Mouse (Mus musculus) adrenal gland, adult 10 weeks (tissue): ENCODE results near the gene Ankmy1. TPM values are rescaled to one million over a fixed set of nuclear protein-coding genes. Genes with fewer than 3 reads are reported as not detected.

Experiments used
- polyA plus RNA-seq: library from polyadenylated mRNA; stranded (reverse); fragments of 350-450 nt; fragmentation: Illumina TruSeq; extraction: RNeasy Lipid Tissue Mini Kit (QIAGEN cat#74804); gene quantifications from one replicate; pipeline ENCODE4 v1.2.3, GENCODE M21; 2014; ENCODE audit warnings: low read depth, low replicate concordance

The Ankmy1 gene
- polyA plus RNA-seq, result not detected

DNA sequence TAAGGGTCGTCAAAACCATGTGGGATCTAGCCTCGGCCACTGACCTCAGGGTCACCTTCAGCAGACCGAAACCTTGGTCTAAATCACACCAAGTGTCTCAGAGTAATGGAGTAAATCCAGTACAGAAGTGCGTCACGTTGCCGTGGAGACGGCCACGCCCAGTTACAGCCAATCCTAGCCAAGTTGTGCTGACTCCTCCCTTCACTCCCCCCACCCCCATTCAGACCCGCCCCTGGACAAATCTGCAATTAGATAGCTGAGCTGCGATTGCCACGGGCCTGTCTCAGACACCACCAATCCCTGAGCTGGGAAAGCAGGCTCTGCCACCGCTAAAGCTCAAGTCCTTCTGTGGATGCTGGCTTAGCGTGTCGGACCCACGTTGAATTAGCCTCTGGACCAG lies at the start of gene Ankmy1:
Gene Ankmy1, minus strand, starts transcription at position 121 of the 400 bp plus-strand sequence.

DNA sequence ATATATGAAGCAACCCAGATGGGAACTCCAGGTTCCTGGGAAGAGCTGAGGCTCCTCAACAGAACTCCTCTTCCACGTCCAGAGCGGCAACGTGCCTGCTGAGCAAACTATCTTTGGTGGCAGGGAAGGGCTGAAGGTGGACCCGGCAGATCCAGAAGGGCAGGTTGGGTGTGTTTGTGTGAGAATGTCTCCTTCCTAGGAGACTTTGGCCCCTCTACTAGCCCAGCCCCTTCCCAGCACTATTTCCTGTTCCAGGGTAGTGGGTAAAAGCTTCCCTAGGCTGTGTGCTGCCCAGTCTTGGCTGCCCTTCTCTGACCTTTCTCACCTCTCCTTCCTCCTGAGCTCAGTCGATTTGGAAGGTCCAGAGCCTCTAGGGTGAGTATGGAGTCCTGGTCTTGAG lies 47.9 kb upstream of the Ankmy1 start, which contains the start of gene Gpr35:
Gene Gpr35, plus strand, starts transcription at position 259 of the 400 bp plus-strand sequence.

DNA sequence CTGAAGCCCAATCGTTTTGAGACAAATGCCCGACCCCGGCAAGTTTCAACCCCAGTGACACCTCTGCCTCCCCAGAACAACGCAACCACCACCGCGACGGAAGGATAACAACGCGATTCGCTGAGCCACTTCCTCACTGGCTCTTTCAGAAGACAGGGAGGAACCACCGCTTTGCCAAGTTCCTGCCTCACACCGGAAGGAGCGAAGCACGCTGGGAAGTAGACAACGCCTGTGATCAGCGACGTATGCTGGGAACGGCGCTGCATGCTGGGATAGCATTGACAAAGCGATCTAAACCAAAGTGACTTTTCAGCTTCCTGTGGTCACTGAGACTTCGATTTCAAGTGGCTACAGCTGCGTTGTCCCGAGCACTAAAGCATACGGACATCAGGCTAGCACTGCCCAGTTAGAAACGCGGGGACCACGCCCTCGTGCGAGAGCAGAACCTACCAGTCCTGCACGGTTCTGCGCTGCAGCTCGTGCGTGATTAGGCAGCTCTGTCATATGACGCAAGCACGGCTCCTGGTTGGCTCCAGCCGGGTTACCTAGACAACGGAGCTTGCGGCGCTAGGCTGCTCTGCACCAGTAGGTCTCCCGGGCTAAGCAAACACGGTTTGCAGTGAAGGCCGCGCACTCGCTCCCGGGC lies 31.6 kb upstream of the Ankmy1 start, which contains the start of gene Capn10:
Gene Capn10, plus strand, starts transcription at position 195 of the 646 bp plus-strand sequence.

DNA sequence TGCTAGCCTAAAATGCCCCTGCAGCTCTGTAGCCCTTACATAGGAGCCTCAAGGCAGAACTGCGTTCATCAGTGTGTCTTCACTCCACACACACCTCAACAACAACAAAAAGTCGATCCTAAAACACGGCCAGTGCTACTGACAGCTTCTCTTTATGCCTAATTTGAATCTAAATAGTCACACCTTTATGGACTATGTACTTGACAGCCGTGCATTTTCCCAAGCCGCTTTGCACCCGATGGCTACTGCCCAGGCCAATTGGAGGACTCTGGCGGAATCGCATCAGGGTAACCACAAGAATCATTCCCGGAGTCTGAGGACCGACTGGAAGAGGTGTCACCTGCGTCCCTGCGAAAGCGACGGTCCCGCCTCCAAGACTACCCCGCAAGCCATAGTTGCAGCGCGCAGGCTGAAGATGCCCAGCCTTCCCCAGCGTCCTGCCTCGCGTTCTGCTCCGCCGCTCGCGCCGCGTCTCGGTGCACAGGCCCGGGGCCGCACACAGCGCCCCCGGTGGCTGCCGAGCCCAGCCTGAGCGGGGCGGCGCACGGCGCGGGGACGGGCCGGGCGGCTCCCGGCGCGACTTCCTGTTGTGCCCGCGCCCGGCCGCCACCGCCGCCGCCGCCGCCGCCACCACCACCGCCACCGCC lies 7.7 kb upstream of the Ankmy1 start, which contains the start of gene Rnpepl1:
Gene Rnpepl1, plus strand, starts transcription at position 545 of the 647 bp plus-strand sequence.

DNA sequence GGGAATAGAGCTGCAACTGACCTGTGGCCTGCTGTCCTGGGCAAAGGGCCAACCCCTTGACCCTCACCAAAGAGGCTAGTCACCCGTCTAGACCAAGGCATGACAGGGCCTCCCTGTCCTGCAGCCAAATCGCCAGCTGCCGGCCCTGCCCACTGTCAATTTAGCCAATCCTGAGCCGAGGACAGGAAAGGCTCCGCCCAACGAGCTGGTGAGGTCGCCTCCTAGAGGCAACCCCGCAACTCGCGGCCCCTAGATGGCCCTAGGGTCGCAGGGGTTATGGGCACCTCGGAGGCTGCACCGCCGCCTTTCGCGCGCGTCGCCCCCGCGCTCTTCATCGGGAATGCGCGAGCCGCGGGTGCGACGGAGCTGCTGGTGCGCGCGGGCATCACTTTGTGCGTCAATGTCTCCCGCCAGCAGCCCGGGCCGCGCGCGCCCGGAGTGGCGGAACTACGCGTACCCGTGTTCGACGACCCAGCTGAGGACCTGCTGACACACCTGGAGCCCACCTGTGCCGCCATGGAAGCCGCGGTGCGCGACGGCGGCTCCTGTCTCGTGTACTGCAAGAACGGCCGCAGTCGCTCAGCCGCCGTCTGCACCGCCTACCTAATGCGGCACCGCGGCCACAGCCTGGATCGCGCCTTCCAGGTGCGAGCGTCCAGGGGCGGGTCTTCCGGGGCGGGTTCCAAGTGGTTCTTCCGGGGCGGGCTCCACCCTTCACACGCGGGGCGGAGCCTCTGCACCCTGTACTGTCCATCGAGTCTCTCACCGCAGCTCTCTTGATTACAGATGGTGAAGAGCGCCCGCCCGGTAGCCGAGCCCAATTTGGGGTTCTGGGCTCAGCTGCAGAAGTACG lies 4.3 kb upstream of the Ankmy1 start, which contains the start of gene Dusp28:
Gene Dusp28, plus strand, starts transcription at position 203 of the 853 bp plus-strand sequence.

DNA sequence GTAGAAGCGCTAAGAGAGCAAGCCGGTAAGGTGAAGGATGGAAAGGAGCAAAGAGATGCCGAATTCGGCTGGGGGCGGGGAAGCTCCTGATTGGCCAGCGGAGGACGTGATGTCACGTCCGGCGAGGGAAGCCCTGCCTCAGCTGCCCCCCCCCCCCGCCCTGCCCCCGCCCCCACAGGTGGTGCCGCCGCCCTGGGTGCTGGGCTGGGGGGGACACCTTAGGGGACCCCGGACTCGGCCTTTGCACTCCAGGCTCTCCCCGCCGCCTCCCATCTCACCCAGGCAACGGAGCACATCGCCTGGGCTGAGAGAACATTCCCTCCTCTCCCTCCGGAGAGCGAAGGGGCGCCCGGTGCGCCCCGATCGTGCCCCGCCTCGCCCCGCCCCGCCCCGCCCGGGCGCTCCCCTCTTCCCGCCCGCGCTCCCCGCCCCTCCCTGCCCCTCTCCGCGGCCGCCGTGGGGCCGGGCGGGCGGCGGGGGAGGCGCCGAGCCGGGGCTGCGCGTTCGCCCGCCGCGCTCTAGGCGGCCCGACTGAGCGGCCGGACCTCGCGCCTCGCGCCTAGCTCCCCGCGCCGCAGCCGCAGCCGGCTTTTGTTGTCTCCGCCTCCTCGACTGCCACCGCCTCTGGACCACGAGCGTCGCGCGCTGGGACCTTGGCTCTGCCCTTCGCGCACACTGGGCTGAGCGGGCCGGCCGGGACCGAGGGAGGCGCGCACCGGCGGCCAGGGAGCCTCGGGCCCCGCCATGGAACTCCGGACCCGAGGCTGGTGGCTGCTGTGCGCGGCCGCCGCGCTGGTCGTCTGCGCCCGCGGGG lies 71.3 kb downstream of the Ankmy1 start, which contains the start of gene Gpc1:
Gene Gpc1, plus strand, starts transcription at position 458 of the 814 bp plus-strand sequence.

Other genes starting within 250 kb of the Ankmy1 start
- 0.76 TPM for gene Gpc1, start 71.3 kb downstream of the Ankmy1 start, polyA plus RNA-seq
- gene Dusp28, start 4.1 kb upstream of the Ankmy1 start, polyA plus RNA-seq, result 8.3 TPM
- 2.9 TPM for gene Rnpepl1, start 7.9 kb upstream of the Ankmy1 start, polyA plus RNA-seq
- gene Capn10, start 31.5 kb upstream of the Ankmy1 start, polyA plus RNA-seq, result 2.2 TPM
- 0.76 TPM for gene Gpr35, start 48.0 kb upstream of the Ankmy1 start, polyA plus RNA-seq
- gene Aqp12, start 103.4 kb upstream of the Ankmy1 start, polyA plus RNA-seq, result not detected
- 5.5 TPM for gene Kif1a, start 199.0 kb upstream of the Ankmy1 start, polyA plus RNA-seq
- not detected for gene Agxt, start 232.3 kb upstream of the Ankmy1 start, polyA plus RNA-seq